Mouse (Mus musculus) embryonic fibroblast, embryonic 13.5 days (primary cell): ENCODE data around the gene Nap1l5.

Experiments
- CTCF ChIP-seq: IDR thresholded peaks from 2 replicates; pipeline ENCODE4 v1.5.1; 2011; ENCODE audit warnings: mild to moderate bottlenecking, control low read depth, low read length, moderate library complexity, borderline replicate concordance; ENCODE audit not compliant: insufficient read depth
- POLR2A ChIP-seq: IDR thresholded peaks from 2 replicates; pipeline ENCODE4 v1.6.1; 2011; ENCODE audit warnings: low read depth, mild to moderate bottlenecking, control low read depth, low read length, moderate library complexity

DNA sequence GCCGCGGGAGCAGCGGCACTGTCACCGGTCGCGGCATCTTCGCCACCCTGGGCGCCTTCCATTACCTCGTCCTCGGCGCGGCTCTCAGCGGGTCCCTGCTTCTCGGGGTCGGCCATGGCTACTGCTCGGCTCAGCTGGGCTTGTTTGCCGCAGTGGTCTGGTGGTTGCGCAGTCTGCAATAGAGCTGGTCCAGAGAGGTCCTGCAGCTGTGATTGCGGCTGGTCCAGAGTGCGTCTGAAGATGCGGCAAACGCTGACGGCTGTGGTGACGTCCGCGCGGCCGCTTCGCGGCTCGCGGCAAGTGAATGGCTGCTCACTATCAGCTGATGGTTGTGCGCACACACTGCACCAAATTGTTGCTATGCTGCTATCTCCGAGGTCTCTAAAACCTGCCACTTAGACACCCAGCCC lies at the start of gene Nap1l5:
- TF ChIP-seq CTCF, result no peak
- no peak for TF ChIP-seq POLR2A
